Mouse (Mus musculus) thymus, adult 2 months (tissue): ENCODE measurements around the gene Rab5c. TPM values are rescaled to one million over a fixed set of nuclear protein-coding genes. Genes with fewer than 3 reads are reported as not detected.
A peak's percentile ranks its signal among the peaks of the same experiment; 100 is the strongest.

ENCODE experiments used
- DNase-seq: peaks from one replicate; pipeline ENCODE4 v3.0.0; 2021
- H3K27ac ChIP-seq: fragments of 200-500 bp; 2 replicates; pipeline ENCODE4 v1.5.1; 2012; ENCODE audit warnings: low read length, control low read depth; ENCODE audit not compliant: control insufficient read depth, insufficient read depth
- H3K27me3 ChIP-seq: fragments of 200-500 bp; 2 replicates; pipeline ENCODE4 v1.6.1; 2012; ENCODE audit warnings: mild to moderate bottlenecking, low read length, moderate library complexity, mixed read lengths; ENCODE audit not compliant: control insufficient read depth, insufficient read depth
- H3K36me3 ChIP-seq: fragments of 200-500 bp; 2 replicates; pipeline ENCODE4 v1.6.1; 2012; ENCODE audit warnings: mild to moderate bottlenecking, low read length, moderate library complexity; ENCODE audit not compliant: control insufficient read depth, insufficient read depth
- H3K4me1 ChIP-seq: fragments of 200-500 bp; replicated peaks from 2 replicates; pipeline ENCODE4 v1.6.1; 2012; ENCODE audit warnings: low read length; ENCODE audit not compliant: control insufficient read depth, insufficient read depth
- H3K4me3 ChIP-seq: fragments of 200-500 bp; 2 replicates; pipeline ENCODE4 v1.5.1; 2012; ENCODE audit warnings: mild to moderate bottlenecking, low read length, control low read depth, moderate library complexity; ENCODE audit not compliant: control insufficient read depth, insufficient read depth
- CTCF ChIP-seq: fragments of 200-500 bp; IDR thresholded peaks from 2 replicates; pipeline ENCODE4 v1.5.1; 2012; ENCODE audit warnings: mild to moderate bottlenecking, control low read depth, low read length, moderate library complexity, borderline replicate concordance; ENCODE audit not compliant: control insufficient read depth, poor library complexity, insufficient read depth; ENCODE audit errors: extremely low read depth
- POLR2A ChIP-seq: fragments of 200-500 bp; IDR thresholded peaks from 2 replicates; pipeline ENCODE4 v1.6.1; 2012; ENCODE audit warnings: mild to moderate bottlenecking, low read length, control low read depth, moderate library complexity; ENCODE audit not compliant: control insufficient read depth, poor library complexity, insufficient read depth; ENCODE audit errors: extremely low read depth
- WGBS: fragments of 180-500 bp; shearing (Covaris S2); methylation state at CpG from one replicate; pipeline ENCODE4 v1.1.7; 2018; 5-methylcytosine and 5-hydroxymethylcytosine counted together
- polyA plus RNA-seq: library from polyadenylated mRNA; depleted of rRNA; stranded (reverse); fragments of >200 nt; gene quantifications from 2 replicates; pipeline ENCODE4 v1.2.3, GENCODE M21; 2012

The Rab5c gene
- polyA plus RNA-seq, 1 experiment, result 290 TPM

- no peak overlapping the region for H3K27ac ChIP-seq
- H3K36me3 ChIP-seq, result peaks cover 6% of the 10 kb centered on the region; the same call in 1 of the 2 replicates
- no peaks in the 10 kb centered on the region for H3K27me3 ChIP-seq
- WGBS, result 9% methylated on average over 11 of the region's 11 CpGs
- peaks cover 16% of the 10 kb centered on the region for H3K4me1 ChIP-seq
- DNase-seq, result no peak
- peak overlapping the region; percentile 48 for H3K4me3 ChIP-seq
- TF ChIP-seq POLR2A (0 out of 2 replicates have a peak, but pooled peaks have one; percentile 9), CTCF (no peak)
Measured at GRCm38 (mm10) chr11:100703366-100703765, 34.6 kb downstream of the Rab5c start.

DNA sequence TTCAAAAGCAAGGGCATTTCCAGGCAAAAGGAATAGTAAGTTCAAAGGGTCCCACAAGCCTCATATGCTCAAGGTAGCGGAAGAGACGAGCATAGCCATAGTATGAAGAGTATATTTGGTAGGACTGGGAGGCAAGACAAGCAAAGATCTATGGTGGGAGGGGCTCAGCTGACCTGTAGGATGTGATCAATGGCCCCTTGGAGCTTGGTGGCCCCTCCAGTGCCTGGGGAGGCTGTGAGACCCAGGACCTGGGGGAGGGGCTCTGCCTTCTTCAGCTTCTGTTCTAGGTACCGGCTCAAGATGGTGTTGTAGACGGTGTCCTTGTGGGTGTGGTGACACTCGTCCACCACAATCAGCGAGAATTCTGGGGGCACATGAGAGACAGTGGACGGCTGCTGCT, 35.1 kb downstream of the Rab5c start:
- Histone ChIP-seq H3K4me3 (peak overlapping the region; percentile 48), H3K36me3 (peaks cover 6% of the 10 kb centered on the region; the same call in 1 of the 2 replicates), H3K27me3 (no peaks in the 10 kb centered on the region), H3K4me1 (peaks cover 16% of the 10 kb centered on the region), H3K27ac (no peak overlapping the region)
- DNase-seq, result no peak
- WGBS, result 5% methylated on average over 7 of the region's 7 CpGs
- TF ChIP-seq POLR2A (no peak), CTCF (no peak)

DNA sequence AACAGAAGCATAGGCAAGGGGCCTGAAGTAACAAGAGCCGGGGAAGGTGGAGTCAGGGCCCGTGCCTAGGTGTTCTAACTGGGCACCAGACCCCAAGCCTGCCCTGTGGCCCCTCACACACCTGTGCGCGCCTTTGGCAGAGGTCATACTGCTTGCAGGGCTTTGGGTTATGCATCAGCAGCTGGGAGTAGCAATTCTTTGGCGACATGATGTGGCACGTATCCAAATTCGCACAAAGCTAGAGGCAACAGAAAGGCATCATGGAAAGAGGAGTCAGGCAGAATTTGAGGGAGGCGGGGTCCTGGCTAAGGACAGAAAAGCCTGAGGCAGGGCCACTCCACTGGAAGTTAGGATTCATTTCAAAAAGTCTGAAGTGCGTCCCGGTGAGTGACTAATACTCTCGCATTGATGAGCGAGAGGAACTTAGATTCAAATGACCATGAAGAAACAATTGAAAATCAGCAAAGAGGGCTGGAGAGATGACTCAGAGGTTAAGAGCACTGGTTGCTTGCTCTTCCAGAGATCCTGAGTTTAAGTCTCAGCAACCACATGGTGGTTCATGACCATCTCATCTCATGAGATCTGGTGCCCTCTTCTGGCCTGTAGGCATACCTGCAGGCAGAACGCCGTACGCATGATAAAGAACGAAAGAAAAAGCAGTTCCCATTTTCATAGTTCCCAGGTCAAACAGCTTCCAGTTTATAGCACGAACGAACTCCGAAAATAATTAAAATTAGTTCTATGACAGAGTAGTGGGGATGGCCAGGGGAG, 35.7 kb downstream of the Rab5c start:
- Histone ChIP-seq H3K27ac (no peak overlapping the region), H3K36me3 (peaks cover 6% of the 10 kb centered on the region; the same call in 1 of the 2 replicates), H3K27me3 (no peaks in the 10 kb centered on the region), H3K4me3 (peak overlapping the region; percentile 48; the same call in 1 of the 2 replicates), H3K4me1 (peaks cover 16% of the 10 kb centered on the region)
- peak; percentile 64 for DNase-seq
- TF ChIP-seq POLR2A, result no peak
- no peak for TF ChIP-seq CTCF
- WGBS, result 59% methylated on average over 19 of the region's 19 CpGs

GRCm38 (mm10) chr11:100701301-100701700, 36.7 kb downstream of the Rab5c start:
- no peak for DNase-seq
- WGBS, result 72% methylated on average over 14 of the region's 14 CpGs
- Histone ChIP-seq H3K4me3 (no peak overlapping the region), H3K27me3 (no peaks in the 10 kb centered on the region), H3K4me1 (peaks cover 16% of the 10 kb centered on the region), H3K27ac (no peak overlapping the region), H3K36me3 (peaks cover 6% of the 10 kb centered on the region; the same call in 1 of the 2 replicates)
- TF ChIP-seq CTCF (no peak), POLR2A (no peak)

GRCm38 (mm10) chr11:100700710-100701109, 37.3 kb downstream of the Rab5c start:
- 95% methylated on average over 3 of the region's 3 CpGs for WGBS
- TF ChIP-seq POLR2A, result no peak
- no peak for TF ChIP-seq CTCF
- Histone ChIP-seq H3K27ac (no peak overlapping the region), H3K4me3 (no peak overlapping the region), H3K27me3 (no peaks in the 10 kb centered on the region), H3K36me3 (peaks cover 6% of the 10 kb centered on the region; the same call in 1 of the 2 replicates), H3K4me1 (peaks cover 16% of the 10 kb centered on the region)
- no peak for DNase-seq

DNA sequence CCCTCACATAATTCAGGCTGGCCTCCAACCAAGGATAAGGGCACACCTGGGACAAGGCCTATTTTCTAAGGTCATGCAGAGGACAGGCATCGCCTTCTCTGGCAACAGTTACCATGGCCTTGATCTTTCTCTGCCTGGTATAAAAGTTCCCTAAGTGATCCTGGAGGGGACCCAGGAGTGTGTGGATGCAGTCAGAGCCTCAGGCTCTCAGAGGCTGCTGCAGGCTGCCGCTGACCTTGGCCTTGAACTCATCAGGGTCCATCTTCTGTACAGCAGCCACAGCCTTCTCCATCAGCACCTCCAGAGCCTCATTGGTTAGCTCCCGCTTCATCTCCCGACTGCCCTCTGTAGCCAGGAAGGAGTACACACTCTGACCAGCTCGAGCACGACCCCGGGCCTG, 40.1 kb downstream of the Rab5c start:
- TF ChIP-seq CTCF (no peak), POLR2A (no peak)
- H3K27ac ChIP-seq, result no peak overlapping the region
- DNase-seq, result no peak
- H3K4me1 ChIP-seq, result peaks cover 2% of the 10 kb centered on the region
- WGBS, result 95% methylated on average over 7 of the region's 7 CpGs
- no peaks in the 10 kb centered on the region for H3K36me3 ChIP-seq
- H3K4me3 ChIP-seq, result no peak overlapping the region
- H3K27me3 ChIP-seq, result no peaks in the 10 kb centered on the region
